Mouse (Mus musculus): ENCODE results near the gene Ric8a. TPM values are rescaled to one million over a fixed set of nuclear protein-coding genes. Genes with fewer than 3 reads are reported as not detected.

Gene Ric8a
- polyA plus RNA-seq, 1 experiment = 71.1 TPM

GRCm38 (mm10) chr7:140900220-140900619 lies 43.5 kb downstream of the Ric8a start, which contains the start of gene Cox8b:
Gene Cox8b (minus strand): TSS chr7:140900446.
- no peak for DNase-seq
- Histone ChIP-seq H3K4me3 (replicated peaks; ENCODE audit: insufficient read depth, low read depth, low read length) (no peak within 1 kb of the TSS), H3K4me1 (ENCODE audit: control insufficient read depth, insufficient read depth, low read length) (no peaks in the 10 kb centered on the region), H3K27me3 (ENCODE audit: control insufficient read depth, insufficient read depth, low read length) (no peaks in the 10 kb centered on the region), H3K27ac (ENCODE audit: insufficient read depth, low read length) (no peak within 1 kb of the TSS)
- WGBS = 8% methylated on average over 10 of the region's 10 CpGs
- TF ChIP-seq POLR2A (IDR thresholded peaks at IDR 0.05; ENCODE audit: borderline replicate concordance, insufficient read depth, low read length) (no peak), CTCF (IDR thresholded peaks at IDR 0.05; ENCODE audit: borderline replicate concordance, insufficient read depth, low read depth, low read length) (no peak)

GRCm38 (mm10) chr7:140902036-140902875 lies 45.5 kb downstream of the Ric8a start:
- no peak for DNase-seq
- 83% methylated on average over 15 of the region's 15 CpGs for WGBS
- Histone ChIP-seq H3K27ac (ENCODE audit: insufficient read depth, low read length) (no peak overlapping the region), H3K4me1 (ENCODE audit: control insufficient read depth, insufficient read depth, low read length) (no peaks in the 10 kb centered on the region), H3K27me3 (ENCODE audit: control insufficient read depth, insufficient read depth, low read length) (no peaks in the 10 kb centered on the region), H3K4me3 (replicated peaks; ENCODE audit: insufficient read depth, low read depth, low read length) (no peak overlapping the region)
- TF ChIP-seq POLR2A (IDR thresholded peaks at IDR 0.05; ENCODE audit: borderline replicate concordance, insufficient read depth, low read length) (no peak), CTCF (IDR thresholded peaks at IDR 0.05; ENCODE audit: borderline replicate concordance, insufficient read depth, low read depth, low read length) (no peak)

GRCm38 (mm10) chr7:140903212-140903611 lies 46.5 kb downstream of the Ric8a start:
- DNase-seq = peak; percentile 65 to 81
- H3K4me1 ChIP-seq (ENCODE audit: control insufficient read depth, insufficient read depth, low read length) = no peaks in the 10 kb centered on the region
- H3K27ac ChIP-seq (ENCODE audit: insufficient read depth, low read length) = no peak overlapping the region
- no peaks in the 10 kb centered on the region for H3K27me3 ChIP-seq (ENCODE audit: control insufficient read depth, insufficient read depth, low read length)
- no peak for TF ChIP-seq POLR2A (IDR thresholded peaks at IDR 0.05; ENCODE audit: borderline replicate concordance, insufficient read depth, low read length)
- peak; percentile 99 for TF ChIP-seq CTCF (IDR thresholded peaks at IDR 0.05; ENCODE audit: borderline replicate concordance, insufficient read depth, low read depth, low read length)
- 21% methylated on average over 13 of the region's 13 CpGs for WGBS
- no peak overlapping the region for H3K4me3 ChIP-seq (replicated peaks; ENCODE audit: insufficient read depth, low read depth, low read length)

- H3K27ac ChIP-seq (ENCODE audit: insufficient read depth, low read length) = no peak overlapping the region
- 0 out of 2 replicates have a peak, but pooled peaks cover 2% of the 10 kb centered on the region for H3K4me1 ChIP-seq (ENCODE audit: control insufficient read depth, insufficient read depth, low read length)
- no peaks in the 10 kb centered on the region for H3K27me3 ChIP-seq (ENCODE audit: control insufficient read depth, insufficient read depth, low read length)
- no peak overlapping the region for H3K4me3 ChIP-seq (replicated peaks; ENCODE audit: insufficient read depth, low read depth, low read length)
- TF ChIP-seq POLR2A (IDR thresholded peaks at IDR 0.05; ENCODE audit: borderline replicate concordance, insufficient read depth, low read length) = no peak
- no peak for TF ChIP-seq CTCF (IDR thresholded peaks at IDR 0.05; ENCODE audit: borderline replicate concordance, insufficient read depth, low read depth, low read length)
- WGBS = 87% methylated on average over 2 of the region's 2 CpGs
- no peak for DNase-seq
Observed at GRCm38 (mm10) chr7:140905642-140906081, 48.9 kb downstream of the Ric8a start.

- Histone ChIP-seq H3K4me3 (replicated peaks; ENCODE audit: insufficient read depth, low read depth, low read length) (no peak overlapping the region), H3K27me3 (ENCODE audit: control insufficient read depth, insufficient read depth, low read length) (no peaks in the 10 kb centered on the region), H3K27ac (ENCODE audit: insufficient read depth, low read length) (no peak overlapping the region), H3K4me1 (ENCODE audit: control insufficient read depth, insufficient read depth, low read length) (0 out of 2 replicates have a peak, but pooled peaks cover 2% of the 10 kb centered on the region)
- TF ChIP-seq POLR2A (IDR thresholded peaks at IDR 0.05; ENCODE audit: borderline replicate concordance, insufficient read depth, low read length) (no peak), CTCF (IDR thresholded peaks at IDR 0.05; ENCODE audit: borderline replicate concordance, insufficient read depth, low read depth, low read length) (no peak)
- WGBS = 84% methylated on average over 13 of the region's 13 CpGs
- DNase-seq = no peak
Observed at GRCm38 (mm10) chr7:140907131-140907530, 50.4 kb downstream of the Ric8a start.

- no peak overlapping the region for H3K27ac ChIP-seq (ENCODE audit: insufficient read depth, low read length)
- H3K4me1 ChIP-seq (ENCODE audit: control insufficient read depth, insufficient read depth, low read length) = 0 out of 2 replicates have a peak, but pooled peaks cover 2% of the 10 kb centered on the region
- WGBS = 86% methylated on average over 7 of the region's 7 CpGs
- H3K4me3 ChIP-seq (replicated peaks; ENCODE audit: insufficient read depth, low read depth, low read length) = no peak overlapping the region
- H3K27me3 ChIP-seq (ENCODE audit: control insufficient read depth, insufficient read depth, low read length) = no peaks in the 10 kb centered on the region
- TF ChIP-seq CTCF (IDR thresholded peaks at IDR 0.05; ENCODE audit: borderline replicate concordance, insufficient read depth, low read depth, low read length) = no peak
- TF ChIP-seq POLR2A (IDR thresholded peaks at IDR 0.05; ENCODE audit: borderline replicate concordance, insufficient read depth, low read length) = no peak
- no peak for DNase-seq
Observed at GRCm38 (mm10) chr7:140907697-140908096, 50.9 kb downstream of the Ric8a start.

- H3K4me3 ChIP-seq (replicated peaks; ENCODE audit: insufficient read depth, low read depth, low read length) = no peak overlapping the region
- WGBS = 61% methylated on average over 7 of the region's 7 CpGs
- no peak for TF ChIP-seq POLR2A (IDR thresholded peaks at IDR 0.05; ENCODE audit: borderline replicate concordance, insufficient read depth, low read length)
- no peak for TF ChIP-seq CTCF (IDR thresholded peaks at IDR 0.05; ENCODE audit: borderline replicate concordance, insufficient read depth, low read depth, low read length)
- no peaks in the 10 kb centered on the region for H3K27me3 ChIP-seq (ENCODE audit: control insufficient read depth, insufficient read depth, low read length)
- DNase-seq = no peak
- no peak overlapping the region for H3K27ac ChIP-seq (ENCODE audit: insufficient read depth, low read length)
- H3K4me1 ChIP-seq (ENCODE audit: control insufficient read depth, insufficient read depth, low read length) = 0 out of 2 replicates have a peak, but pooled peaks cover 2% of the 10 kb centered on the region
Observed at GRCm38 (mm10) chr7:140908181-140908580, 51.4 kb downstream of the Ric8a start.
